Comparison of ENCODE assay signal across 23 mouse cellular contexts in the genomic region with DNA sequence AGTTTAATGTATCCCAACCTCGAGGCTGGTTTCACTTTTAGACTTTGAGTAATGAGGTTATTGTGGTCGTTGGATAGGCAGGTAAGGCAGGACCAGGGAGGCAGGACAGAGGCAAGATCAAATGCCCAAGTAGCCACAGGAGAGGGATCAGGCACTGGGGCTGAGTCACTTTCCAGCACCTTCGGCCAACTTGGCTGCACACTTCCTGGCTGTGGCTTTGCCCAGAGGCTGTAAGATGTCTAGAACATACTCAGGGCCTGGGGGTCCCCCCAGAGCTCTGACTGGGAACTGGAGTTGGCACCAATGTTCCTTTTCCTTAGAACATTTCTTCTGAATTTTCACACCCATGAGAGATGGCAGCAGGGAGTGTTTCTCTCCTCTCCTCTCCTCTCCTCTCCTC.
DNase-seq lines count a peak whose midpoint lies in the region; ATAC-seq and TF ChIP-seq lines count a peak whose summit lies in the region.
"Had no signal": no experiment of that assay in that cellular context is flagged by ENCODE, and none has a peak within 500 bp of the region (broad histone marks: within the 10 kb centered on the region; RNA-seq: fewer than 3 reads in every experiment).

No protein-coding gene starts in this region.

- WGBS in hindbrain, postnatal 0 days: 48% methylated on average over 3 of the region's 3 CpGs
- WGBS in hindbrain, embryonic 16.5 days: 53% methylated on average over 3 of the region's 3 CpGs

- H3K27me3 ChIP-seq in hindbrain, postnatal 0 days (ENCODE audit: insufficient read depth, low read length): no peaks in the 10 kb centered on the region
- no peaks in the 10 kb centered on the region for H3K27me3 ChIP-seq in hindbrain, embryonic 16.5 days (replicated peaks; ENCODE audit: control insufficient read depth, insufficient read depth, low read length)
- H3K27me3 ChIP-seq: embryonic facial prominence, embryonic 13.5 days; intestine, embryonic 15.5 days; midbrain, embryonic 13.5 days; neural tube, embryonic 12.5 days had no signal

- TF ChIP-seq CTCF in hindbrain, postnatal 0 days (IDR thresholded peaks at IDR 0.05; ENCODE audit: low read depth): 0 out of 2 replicates have a peak, but pooled peaks have one; percentile 5

- H3K36me3 ChIP-seq in hindbrain, postnatal 0 days (ENCODE audit: insufficient read depth, low read length): no peaks in the 10 kb centered on the region
- no peaks in the 10 kb centered on the region for H3K36me3 ChIP-seq in hindbrain, embryonic 16.5 days (ENCODE audit: control insufficient read depth, insufficient read depth, low read length)
- H3K36me3 ChIP-seq: embryonic facial prominence, embryonic 13.5 days; heart, embryonic 10.5 days; hindbrain, embryonic 13.5 days; intestine, embryonic 15.5 days; midbrain, embryonic 13.5 days; neural tube, embryonic 12.5 days had no signal

- no peak for ATAC-seq in hindbrain, postnatal 0 days
- no peak for ATAC-seq in hindbrain, embryonic 16.5 days
- ATAC-seq in hematopoietic stem cell, adult 5-6 weeks (replicated peaks in 1 of 2; ENCODE audit: insufficient read depth in 1 of 2, low FRiP score in 2 of 2, low TSS enrichment in 1 of 2, low read depth in 1 of 2, poor library complexity in 2 of 2, severe bottlenecking in 2 of 2): peak; percentile 58 to 65
- ATAC-seq: forebrain, postnatal 0 days; intestine, embryonic 15.5 days; midbrain, embryonic 13.5 days had no signal

- peak; percentile 53 for DNase-seq in adrenal gland, postnatal 14 days
- DNase-seq in adrenal gland, postnatal 4 days (ENCODE audit: low spot score in 2 of 2): no peak
- DNase-seq in hindbrain, postnatal 0 days (ENCODE audit: low spot score): no peak
- DNase-seq in NIH3T3 (ENCODE audit: low read depth): peak; percentile 68
- DNase-seq in thymus, postnatal 14 days: no peak
- no peak for DNase-seq in thymus, postnatal 4 days
- DNase-seq: B cell, adult 2 months; cerebellum, adult 8-10 months; forebrain, postnatal 0 days; kidney, adult 9 months; lung, adult 18-20 months; spleen, adult 18-20 months; thymus, postnatal 36 days had no signal

- H3K4me2 ChIP-seq in hindbrain, postnatal 0 days (ENCODE audit: low read depth, low read length): no peak overlapping the region
- H3K4me2 ChIP-seq in hindbrain, embryonic 16.5 days (ENCODE audit: low read length): no peak overlapping the region
- H3K4me2 ChIP-seq: embryonic facial prominence, embryonic 13.5 days; hindbrain, embryonic 13.5 days; intestine, embryonic 15.5 days; liver, embryonic 11.5 days; midbrain, embryonic 13.5 days; neural tube, embryonic 12.5 days had no signal

- H3K4me3 ChIP-seq in hindbrain, postnatal 0 days (ENCODE audit: low read length): no peak overlapping the region
- H3K4me3 ChIP-seq in hindbrain, embryonic 16.5 days (ENCODE audit: low read length): no peak overlapping the region
- H3K4me3 ChIP-seq: embryonic facial prominence, embryonic 13.5 days; heart, embryonic 10.5 days; hindbrain, embryonic 13.5 days; intestine, embryonic 15.5 days; midbrain, embryonic 13.5 days; neural tube, embryonic 12.5 days had no signal

- H3K9me3 ChIP-seq in hindbrain, postnatal 0 days (ENCODE audit: low read length): no peaks in the 10 kb centered on the region
- H3K9me3 ChIP-seq in hindbrain, embryonic 16.5 days (ENCODE audit: control insufficient read depth, low read length): no peaks in the 10 kb centered on the region
- H3K9me3 ChIP-seq: embryonic facial prominence, embryonic 13.5 days; heart, embryonic 10.5 days; hindbrain, embryonic 13.5 days; intestine, embryonic 15.5 days; midbrain, embryonic 13.5 days; neural tube, embryonic 12.5 days had no signal

- 0 out of 2 replicates have a peak, but pooled peaks cover 4% of the 10 kb centered on the region for H3K4me1 ChIP-seq in hindbrain, postnatal 0 days (ENCODE audit: insufficient read depth, low read length)
- H3K4me1 ChIP-seq in hindbrain, embryonic 16.5 days (ENCODE audit: control insufficient read depth, insufficient read depth, low read depth, low read length): peaks cover 3% of the 10 kb centered on the region; the same call in 1 of the 2 replicates
- H3K4me1 ChIP-seq: midbrain, embryonic 13.5 days; neural tube, embryonic 12.5 days had no signal

- no peak overlapping the region for H3K9ac ChIP-seq in hindbrain, postnatal 0 days (replicated peaks; ENCODE audit: low read length)
- H3K9ac ChIP-seq in hindbrain, embryonic 16.5 days (ENCODE audit: low read depth, low read length): no peak overlapping the region
- H3K9ac ChIP-seq: embryonic facial prominence, embryonic 13.5 days; forebrain, postnatal 0 days; hindbrain, embryonic 13.5 days; intestine, embryonic 15.5 days; midbrain, embryonic 13.5 days; neural tube, embryonic 12.5 days had no signal

- H3K27ac ChIP-seq in hindbrain, postnatal 0 days: no peak overlapping the region
- no peak overlapping the region for H3K27ac ChIP-seq in hindbrain, embryonic 16.5 days (ENCODE audit: low read depth, low read length)
- H3K27ac ChIP-seq: embryonic facial prominence, embryonic 13.5 days; heart, embryonic 10.5 days; intestine, embryonic 15.5 days; macrophage; midbrain, embryonic 13.5 days; neural tube, embryonic 12.5 days had no signal

Comparison
In these comparisons a context has a peak if more than half of its experiments do, and no peak if none do; other contexts are left out.
1. DNase-seq: peak in adrenal gland, postnatal 14 days (single experiment) and NIH3T3 (single experiment); none in adrenal gland, postnatal 4 days (0 of 2), hindbrain, postnatal 0 days (single experiment), thymus, postnatal 14 days (single experiment) and thymus, postnatal 4 days (single experiment).
2. ATAC-seq: peak in hematopoietic stem cell, adult 5-6 weeks (2 of 2); none in hindbrain, postnatal 0 days (single experiment) and hindbrain, embryonic 16.5 days (single experiment).